14 mouse cellular contexts compared by ENCODE assay signal in genomic region chr14:84257671-84258070, GRCm38 (mm10).
DNase-seq lines count a peak whose midpoint lies in the region; ATAC-seq lines count a peak whose summit lies in the region.
"Had no signal": no experiment of that assay in that cellular context is flagged by ENCODE, and none has a peak within 500 bp of the region (broad histone marks: within the 10 kb centered on the region; RNA-seq: fewer than 3 reads in every experiment).

No protein-coding gene starts in this region.

- WGBS in hindbrain, embryonic 11.5 days: 69% methylated on average over 1 of the region's 1 CpGs
- 56% methylated on average over 1 of the region's 1 CpGs for WGBS in hindbrain, embryonic 10.5 days

- no peak overlapping the region for H3K27ac ChIP-seq in hindbrain, embryonic 11.5 days (ENCODE audit: low read depth, low read length)
- no peak overlapping the region for H3K27ac ChIP-seq in hindbrain, embryonic 10.5 days
- H3K27ac ChIP-seq: heart, embryonic 15.5 days; midbrain, embryonic 15.5 days had no signal

- no peak overlapping the region for H3K4me2 ChIP-seq in hindbrain, embryonic 11.5 days (replicated peaks; ENCODE audit: low read depth, low read length)
- H3K4me2 ChIP-seq: heart, embryonic 15.5 days; midbrain, embryonic 15.5 days had no signal

- peak; percentile 4 for DNase-seq in hindbrain, embryonic 11.5 days (ENCODE audit: low spot score)
- no peak for DNase-seq in hindbrain, embryonic 10.5 days (ENCODE audit: low spot score)
- peak; percentile 12 for DNase-seq in retina, embryonic 14.5 days (ENCODE audit: low spot score)
- no peak for DNase-seq in retina, postnatal 1 day
- DNase-seq in adipocyte (ENCODE audit: low spot score): peak; percentile 13
- peak; percentile 3 to 12 for DNase-seq in left cerebral cortex, adult 9 months (ENCODE audit: low spot score in 2 of 2)
- DNase-seq in thymus, postnatal 10 days (ENCODE audit: low spot score in 2 of 2): no peak
- DNase-seq in adrenal gland, adult 18-20 months (ENCODE audit: low spot score in 2 of 2): no peak
- DNase-seq: cerebellum, postnatal 36 days; gastrocnemius, postnatal 36 days; lung, adult 2 months had no signal

- no peak overlapping the region for H3K4me3 ChIP-seq in hindbrain, embryonic 11.5 days (ENCODE audit: low read depth, low read length)
- no peak overlapping the region for H3K4me3 ChIP-seq in hindbrain, embryonic 10.5 days
- H3K4me3 ChIP-seq: heart, embryonic 15.5 days; midbrain, embryonic 15.5 days had no signal

- no peak for ATAC-seq in hindbrain, embryonic 11.5 days (ENCODE audit: low FRiP score)
- ATAC-seq: activated CD4-positive, CD25-positive, alpha-beta regulatory T cell, adult 4 months; midbrain, embryonic 15.5 days had no signal

- H3K9me3 ChIP-seq in hindbrain, embryonic 11.5 days (ENCODE audit: control insufficient read depth, low read length): no peaks in the 10 kb centered on the region
- H3K9me3 ChIP-seq in hindbrain, embryonic 10.5 days: no peaks in the 10 kb centered on the region
- H3K9me3 ChIP-seq: heart, embryonic 15.5 days; midbrain, embryonic 15.5 days had no signal

- no peak overlapping the region for H3K9ac ChIP-seq in hindbrain, embryonic 11.5 days (ENCODE audit: low read depth, low read length)
- H3K9ac ChIP-seq: heart, embryonic 15.5 days; midbrain, embryonic 15.5 days had no signal

- H3K27me3 ChIP-seq in hindbrain, embryonic 11.5 days (ENCODE audit: control insufficient read depth, insufficient read depth, low read length): no peaks in the 10 kb centered on the region
- H3K27me3 ChIP-seq in hindbrain, embryonic 10.5 days (ENCODE audit: insufficient read depth, poor library complexity, severe bottlenecking): no peaks in the 10 kb centered on the region
- H3K27me3 ChIP-seq: heart, embryonic 15.5 days; midbrain, embryonic 15.5 days had no signal

- H3K36me3 ChIP-seq in hindbrain, embryonic 11.5 days (ENCODE audit: control insufficient read depth, insufficient read depth, low read length): no peaks in the 10 kb centered on the region
- no peaks in the 10 kb centered on the region for H3K36me3 ChIP-seq in hindbrain, embryonic 10.5 days
- H3K36me3 ChIP-seq: heart, embryonic 15.5 days; midbrain, embryonic 15.5 days had no signal

- no peaks in the 10 kb centered on the region for H3K4me1 ChIP-seq in hindbrain, embryonic 11.5 days (replicated peaks; ENCODE audit: control insufficient read depth, insufficient read depth, low read length)
- no peaks in the 10 kb centered on the region for H3K4me1 ChIP-seq in hindbrain, embryonic 10.5 days (replicated peaks)
- H3K4me1 ChIP-seq: heart, embryonic 15.5 days; midbrain, embryonic 15.5 days had no signal

Comparison
In these comparisons a context has a peak if more than half of its experiments do, and no peak if none do; other contexts are left out.
1. DNase-seq: peak in hindbrain, embryonic 11.5 days (single experiment), retina, embryonic 14.5 days (single experiment), adipocyte (single experiment) and left cerebral cortex, adult 9 months (2 of 2); none in hindbrain, embryonic 10.5 days (single experiment), retina, postnatal 1 day (single experiment), thymus, postnatal 10 days (0 of 2) and adrenal gland, adult 18-20 months (0 of 2).